Mouse (Mus musculus) kidney, postnatal 0 days (tissue): ENCODE measurements around the gene Nphp3. TPM values are rescaled to one million over a fixed set of nuclear protein-coding genes. Genes with fewer than 3 reads are reported as not detected.

ENCODE experiments used
- ATAC-seq: fragments of 200-750 bp; cut with Nextera tagmentation; replicated peaks from 2 replicates; pipeline ENCODE4 v1.8.0; 2017; ENCODE audit warnings: low read depth, moderate number of reproducible peaks, moderate TSS enrichment, moderate library complexity; ENCODE audit not compliant: low FRiP score
- DNase-seq: peaks from one replicate; pipeline ENCODE4 v3.0.0-alpha.2; 2016; ENCODE audit warnings: low spot score
- H3K27ac ChIP-seq: fragments of 300-500 bp; sonication (generic); 2 replicates; pipeline ENCODE4 v1.5.1; 2014; ENCODE audit warnings: mild to moderate bottlenecking
- H3K27me3 ChIP-seq: fragments of 300-500 bp; sonication (generic); 2 replicates; pipeline ENCODE4 v1.6.1; 2014; ENCODE audit warnings: low read length, mixed read lengths; ENCODE audit not compliant: insufficient read depth
- H3K36me3 ChIP-seq: fragments of 300-500 bp; sonication (generic); 2 replicates; pipeline ENCODE4 v1.6.1; 2014; ENCODE audit warnings: low read length, mixed read lengths; ENCODE audit not compliant: insufficient read depth
- H3K4me1 ChIP-seq: fragments of 300-500 bp; sonication (generic); replicated peaks from 2 replicates; pipeline ENCODE4 v1.6.1; 2014; ENCODE audit warnings: antibody characterized with exemption, low read length, mixed read lengths; ENCODE audit not compliant: insufficient read depth
- H3K4me2 ChIP-seq: fragments of 300-500 bp; sonication (generic); 2 replicates; pipeline ENCODE4 v1.6.1; 2014; ENCODE audit warnings: mild to moderate bottlenecking, low read length, moderate library complexity, mixed read lengths
- H3K4me3 ChIP-seq: fragments of 300-500 bp; sonication (generic); replicated peaks from 2 replicates; pipeline ENCODE4 v1.5.1; 2014; ENCODE audit warnings: low read depth, low read length
- H3K9ac ChIP-seq: fragments of 300-500 bp; sonication (generic); 2 replicates; pipeline ENCODE4 v1.6.1; 2014; ENCODE audit warnings: low read depth, low read length
- H3K9me3 ChIP-seq: fragments of 300-500 bp; sonication (generic); replicated peaks from 2 replicates; pipeline ENCODE4 v1.6.1; 2016; ENCODE audit warnings: low read length, inconsistent platforms, mixed read lengths
- CTCF ChIP-seq: IDR thresholded peaks from 2 replicates; pipeline ENCODE4 v1.5.1; 2016; ENCODE audit warnings: antibody characterized with exemption, low read depth, mild to moderate bottlenecking, moderate library complexity
- WGBS: fragments of 180-500 bp; shearing (Covaris S2); extraction: QIAGEN DNeasy Blood & Tissue Kit; methylation state at CpG from one replicate; pipeline ENCODE4 v1.1.7; 2014; 5-methylcytosine and 5-hydroxymethylcytosine counted together
- polyA plus RNA-seq: library from polyadenylated mRNA; unstranded; fragments of >200 nt; fragmentation: Nextera tagmentation; extraction: Ambion mirVana; gene quantifications from 2 replicates; pipeline ENCODE4 v1.2.1, GENCODE M21; 2015

Gene Nphp3
- polyA plus RNA-seq, 1 experiment from 2014 or later, result 3.4 TPM

GRCm38 (mm10) chr9:104062430-104063243 is 60.3 kb downstream of the Nphp3 start, which contains the start of gene Uba5:
TSS of gene Uba5 (minus strand) at chr9:104063134.
- TF ChIP-seq CTCF, result no peak
- Histone ChIP-seq H3K4me3 (peak within 1 kb of the TSS; percentile 95), H3K36me3 (peaks cover 13% of the 10 kb centered on the region; the same call in 1 of the 2 replicates), H3K4me2 (peak within 1 kb of the TSS; percentile 94), H3K9me3 (no peaks in the 10 kb centered on the region), H3K27me3 (no peaks in the 10 kb centered on the region), H3K9ac (peak within 1 kb of the TSS; percentile 81), H3K27ac (peak within 1 kb of the TSS; percentile 78), H3K4me1 (peaks cover 7% of the 10 kb centered on the region; the same call in 1 of the 2 replicates)
- ATAC-seq (peak; percentile 48), DNase-seq (peak; percentile 82)
- WGBS, result 1% methylated on average over 54 of the region's 59 CpGs

GRCm38 (mm10) chr9:104063244-104063961 is 61.1 kb downstream of the Nphp3 start, which contains the start of gene Acad11:
TSS of gene Acad11 (plus strand) at chr9:104063377.
- TF ChIP-seq CTCF, result no peak
- peak within 1 kb of the TSS; percentile 78 for H3K27ac ChIP-seq
- peak within 1 kb of the TSS; percentile 94 for H3K4me2 ChIP-seq
- WGBS, result 0% methylated on average over 29 of the region's 30 CpGs
- H3K9ac ChIP-seq, result peak within 1 kb of the TSS; percentile 81
- no peaks in the 10 kb centered on the region for H3K9me3 ChIP-seq
- H3K36me3 ChIP-seq, result peaks cover 6% of the 10 kb centered on the region; the same call in 1 of the 2 replicates
- peak; percentile 94 for DNase-seq
- peak; percentile 96 for ATAC-seq
- peak within 1 kb of the TSS; percentile 95 for H3K4me3 ChIP-seq
- peaks cover 7% of the 10 kb centered on the region; the same call in 1 of the 2 replicates for H3K4me1 ChIP-seq
- H3K27me3 ChIP-seq, result no peaks in the 10 kb centered on the region

- no peak for DNase-seq
- H3K4me2 ChIP-seq, result no peak overlapping the region; the same call in 1 of the 2 replicates
These were observed 62.2 kb downstream of the Nphp3 start for GRCm38 (mm10) chr9:104064571-104064970.

GRCm38 (mm10) chr9:104070241-104070640 is 67.9 kb downstream of the Nphp3 start:
- H3K27me3 ChIP-seq, result no peaks in the 10 kb centered on the region
- no peak overlapping the region for H3K4me2 ChIP-seq
- H3K9ac ChIP-seq, result no peak overlapping the region
- H3K9me3 ChIP-seq, result no peaks in the 10 kb centered on the region
- no peak overlapping the region for H3K27ac ChIP-seq
- no peak overlapping the region for H3K4me3 ChIP-seq
- ATAC-seq, result no peak
- no peak for TF ChIP-seq CTCF
- no peak for DNase-seq
- H3K4me1 ChIP-seq, result no peaks in the 10 kb centered on the region
- H3K36me3 ChIP-seq, result no peaks in the 10 kb centered on the region
- WGBS, result 76% methylated on average over 4 of the region's 4 CpGs

More at GRCm38 (mm10) chr9:104064571-104064970, 62.2 kb downstream of the Nphp3 start:
- WGBS, result 31% methylated on average over 1 of the region's 1 CpGs
- Histone ChIP-seq H3K4me3 (no peak overlapping the region), H3K9ac (no peak overlapping the region), H3K27me3 (no peaks in the 10 kb centered on the region), H3K9me3 (no peaks in the 10 kb centered on the region), H3K36me3 (peaks cover 5% of the 10 kb centered on the region; the same call in 1 of the 2 replicates), H3K27ac (no peak overlapping the region), H3K4me1 (peaks cover 7% of the 10 kb centered on the region; the same call in 1 of the 2 replicates)
- no peak for TF ChIP-seq CTCF
- no peak for ATAC-seq

GRCm38 (mm10) chr9:104070863-104071604 is 68.7 kb downstream of the Nphp3 start:
- Histone ChIP-seq H3K27me3 (no peaks in the 10 kb centered on the region), H3K4me3 (no peak overlapping the region), H3K9me3 (no peaks in the 10 kb centered on the region), H3K36me3 (no peaks in the 10 kb centered on the region), H3K4me2 (no peak overlapping the region), H3K4me1 (no peaks in the 10 kb centered on the region), H3K27ac (no peak overlapping the region), H3K9ac (no peak overlapping the region)
- no peak for ATAC-seq
- no peak for DNase-seq
- TF ChIP-seq CTCF, result no peak
- WGBS, result 80% methylated on average over 8 of the region's 8 CpGs
